Mouse (Mus musculus) c-Kit-negative CD71-positive TER-119-positive erythroid progenitor cells, embryonic 14.5 days (primary cell): ENCODE data around the gene Herpud1.
"Not testable (repeated sequence)": the region's sequence is repeated elsewhere in the genome, so short reads cannot be mapped to it uniquely, and the experiment has no call there.

Experiments used
- DNase-seq: peaks from one replicate; pipeline ENCODE4 v3.0.0-alpha.2; 2013; ENCODE audit warnings: low read depth, low spot score

Herpud1 gene

GRCm38 (mm10) chr8:94375551-94375991 lies 10.7 kb upstream of the Herpud1 start:
- peak; percentile 56 for DNase-seq

GRCm38 (mm10) chr8:94376176-94376575 lies 10.1 kb upstream of the Herpud1 start:
- no peak for DNase-seq

- DNase-seq: no peak
Measured at GRCm38 (mm10) chr8:94376580-94376979, 9.7 kb upstream of the Herpud1 start.

GRCm38 (mm10) chr8:94377031-94377430 lies 9.2 kb upstream of the Herpud1 start:
- DNase-seq: no peak

GRCm38 (mm10) chr8:94377714-94378205 lies 8.5 kb upstream of the Herpud1 start:
- DNase-seq: no peak

GRCm38 (mm10) chr8:94378763-94379415 lies 7.3 kb upstream of the Herpud1 start:
- no peak for DNase-seq

GRCm38 (mm10) chr8:94379686-94380085 lies 6.6 kb upstream of the Herpud1 start:
- no peak for DNase-seq

- no peak for DNase-seq
Measured at GRCm38 (mm10) chr8:94384166-94384565, 2.1 kb upstream of the Herpud1 start.

- DNase-seq: no peak
Measured at GRCm38 (mm10) chr8:94385506-94386213, 578 bp upstream of the Herpud1 start.

GRCm38 (mm10) chr8:94387027-94387684 lies 918 bp downstream of the Herpud1 start:
- DNase-seq: peak; percentile 74

GRCm38 (mm10) chr8:94387785-94388184 lies 1.5 kb downstream of the Herpud1 start:
- no peak for DNase-seq

GRCm38 (mm10) chr8:94389531-94389930 lies 3.3 kb downstream of the Herpud1 start:
- no peak for DNase-seq

- no peak for DNase-seq
Measured at GRCm38 (mm10) chr8:94390429-94390828, 4.2 kb downstream of the Herpud1 start.

GRCm38 (mm10) chr8:94390910-94391309 lies 4.7 kb downstream of the Herpud1 start:
- DNase-seq: no peak

- no peak for DNase-seq
Measured at GRCm38 (mm10) chr8:94392147-94392546, 5.9 kb downstream of the Herpud1 start.

- DNase-seq: no peak
Measured at GRCm38 (mm10) chr8:94392648-94393047, 6.4 kb downstream of the Herpud1 start.

- DNase-seq: no peak
Measured at GRCm38 (mm10) chr8:94395851-94396540, 9.8 kb downstream of the Herpud1 start.

- no peak for DNase-seq
Measured at GRCm38 (mm10) chr8:94396964-94397657, 10.9 kb downstream of the Herpud1 start.

- DNase-seq: no peak
Measured at GRCm38 (mm10) chr8:94398587-94398986, 12.3 kb downstream of the Herpud1 start.

- DNase-seq: no peak
Measured at GRCm38 (mm10) chr8:94399361-94399953, 13.2 kb downstream of the Herpud1 start.

- DNase-seq: not testable (repeated sequence)
Measured at GRCm38 (mm10) chr8:94399957-94400356, 13.7 kb downstream of the Herpud1 start.
